ENCODE assay signal across 26 mouse cellular contexts in genomic region chr9:123227106-123227750, GRCm38 (mm10). TPM values are rescaled to one million over a fixed set of nuclear protein-coding genes. Genes with fewer than 3 reads are reported as not detected.
DNase-seq lines count a peak whose midpoint lies in the region; ATAC-seq lines count a peak whose summit lies in the region.
"Had no signal": no experiment of that assay in that cellular context is flagged by ENCODE, and none has a peak within 500 bp of the region (broad histone marks: within the 10 kb centered on the region; RNA-seq: fewer than 3 reads in every experiment).

No protein-coding gene starts in this region.

- ATAC-seq in erythroid progenitor cell, adult 5-6 weeks (replicated peaks; ENCODE audit: low FRiP score, poor library complexity, severe bottlenecking), result peak; percentile 86
- peak; percentile 93 for ATAC-seq in liver, embryonic 15.5 days (ENCODE audit: insufficient read depth)
- ATAC-seq: forebrain, embryonic 14.5 days; hindbrain, postnatal 0 days; intestine, embryonic 16.5 days; midbrain, embryonic 13.5 days had no signal

- H3K4me3 ChIP-seq in liver, embryonic 15.5 days (replicated peaks), result no peak overlapping the region
- H3K4me3 ChIP-seq: gastrocnemius, adult 2 months; heart, embryonic 12.5 days; left cerebral cortex, adult 2 months; limb, embryonic 15.5 days; midbrain, embryonic 13.5 days had no signal

- peak; percentile 71 for DNase-seq in heart, adult 11 months
- no peak for DNase-seq in heart, adult 9 months (ENCODE audit: low spot score in 2 of 2)
- DNase-seq in c-Kit-negative CD71-positive TER-119-positive erythroid progenitor cells, embryonic 14.5 days (ENCODE audit: low read depth, low spot score), result peak; percentile 22
- no peak for DNase-seq in ovary, postnatal 10 days (ENCODE audit: low spot score)
- DNase-seq in retina, postnatal 1 day, result no peak
- no peak for DNase-seq in urinary bladder, postnatal 4 days (ENCODE audit: low spot score in 2 of 2)
- DNase-seq: adrenal gland, postnatal 14 days; cerebellum, adult 11 months; cerebellum, postnatal 10 days; gastrocnemius, adult 2 months; heart, postnatal 10 days; kidney, postnatal 4 days; layer of hippocampus, adult 9-11 months; right cerebral cortex, adult 18-20 months; right cerebral cortex, postnatal 4 days had no signal

- H3K27me3 ChIP-seq in liver, embryonic 15.5 days, result no peaks in the 10 kb centered on the region
- H3K27me3 ChIP-seq: heart, embryonic 12.5 days; limb, embryonic 15.5 days; midbrain, embryonic 13.5 days had no signal

- H3K4me2 ChIP-seq in liver, embryonic 15.5 days, result peak overlapping the region; percentile 50
- H3K4me2 ChIP-seq: heart, embryonic 12.5 days; limb, embryonic 15.5 days; midbrain, embryonic 13.5 days had no signal

- peak overlapping the region; percentile 66 for H3K27ac ChIP-seq in liver, embryonic 15.5 days (replicated peaks)
- H3K27ac ChIP-seq: gastrocnemius, adult 2 months; hindbrain, postnatal 0 days; left cerebral cortex, adult 2 months; limb, embryonic 15.5 days; macrophage; midbrain, embryonic 13.5 days had no signal

- H3K36me3 ChIP-seq in liver, embryonic 15.5 days (replicated peaks), result no peaks in the 10 kb centered on the region
- H3K36me3 ChIP-seq: heart, embryonic 12.5 days; limb, embryonic 15.5 days; midbrain, embryonic 13.5 days had no signal

- no peaks in the 10 kb centered on the region for H3K9me3 ChIP-seq in liver, embryonic 15.5 days (replicated peaks)
- H3K9me3 ChIP-seq: heart, embryonic 12.5 days; limb, embryonic 15.5 days; midbrain, embryonic 13.5 days had no signal

- no peak overlapping the region for H3K9ac ChIP-seq in liver, embryonic 15.5 days
- H3K9ac ChIP-seq: heart, embryonic 12.5 days; limb, embryonic 15.5 days; midbrain, embryonic 13.5 days had no signal

- 28% methylated on average over 3 of the region's 3 CpGs for WGBS in liver, embryonic 15.5 days (ENCODE audit: insufficient replicate concordance)

- peaks cover 51% of the 10 kb centered on the region for H3K4me1 ChIP-seq in liver, embryonic 15.5 days (replicated peaks)
- H3K4me1 ChIP-seq: limb, embryonic 15.5 days had no signal

RNA-seq across cellular contexts. Expression of gene Cdcp1, which starts 11.4 kb away (rescaled TPM):
- total RNA-seq in erythroid progenitor cell, adult 5-6 weeks (2015; ENCODE audit: low replicate concordance), result not detected in 2 replicates
- not detected in 2 replicates for total RNA-seq in erythroid progenitor cell, adult 5-6 weeks (2017; ENCODE audit: low replicate concordance)
- polyA plus RNA-seq in liver, embryonic 15.5 days (2015; fragmentation: Nextera tagmentation; extraction: Ambion mirVana), result 0.46 and 0.59 TPM in 2 replicates
- total RNA-seq: gastrocnemius, adult 2 months; gastrocnemius, postnatal 4 days had no signal
- polyA plus RNA-seq: macrophage had no signal

RNA-seq across cellular contexts. Expression of gene Tmem158, which starts 33.3 kb away (rescaled TPM):
- not detected in 2 replicates for total RNA-seq in erythroid progenitor cell, adult 5-6 weeks (2015; ENCODE audit: low replicate concordance)
- total RNA-seq in erythroid progenitor cell, adult 5-6 weeks (2017; ENCODE audit: low replicate concordance), result 2.1 TPM in 1 of 2 replicates, not detected in the other
- 2.0 and 2.1 TPM in 2 replicates for polyA plus RNA-seq in liver, embryonic 15.5 days (2015; fragmentation: Nextera tagmentation; extraction: Ambion mirVana)

Comparison
In these comparisons a context has a peak if more than half of its experiments do, and no peak if none do; other contexts are left out.
1. DNase-seq: peak in heart, adult 11 months (single experiment) and c-Kit-negative CD71-positive TER-119-positive erythroid progenitor cells, embryonic 14.5 days (single experiment); none in heart, adult 9 months (0 of 2), ovary, postnatal 10 days (single experiment), retina, postnatal 1 day (single experiment) and urinary bladder, postnatal 4 days (0 of 2).